Mouse (Mus musculus) gastrocnemius, adult 8-10 months (tissue): ENCODE measurements around the gene Ap1b1. TPM values are rescaled to one million over a fixed set of nuclear protein-coding genes. Genes with fewer than 3 reads are reported as not detected.
"Not testable (repeated sequence)": the region's sequence is repeated elsewhere in the genome, so short reads cannot be mapped to it uniquely, and the experiment has no call there.

Experiments used
- DNase-seq, 2 experiments: peaks; one replicate each; pipeline ENCODE4 v3.0.0; 2022; ENCODE audit warnings: low spot score in 2 of 2
- microRNA-seq: library from miRNA; unstranded; fragments of <30 nt; microRNA quantifications from one replicate; pipeline ENCODE4 v1.2.0, GENCODE M21; 2022
- total RNA-seq, 4 experiments: library from RNA; stranded (reverse); gene quantifications; 2 replicates each; pipeline ENCODE4 v1.2.4; 2022

Gene Ap1b1
- total RNA-seq, 4 experiments from 2014 or later = 33.1 to 38.3 (median 37.8) TPM

- no peak for DNase-seq
These were observed 74.3 kb downstream of the Ap1b1 start for GRCm38 (mm10) chr11:5060756-5061412.

GRCm38 (mm10) chr11:5061413-5062139 lies 75.0 kb downstream of the Ap1b1 start:
- DNase-seq = peak; percentile 90 to 91

GRCm38 (mm10) chr11:5062326-5062725 lies 75.7 kb downstream of the Ap1b1 start:
- no peak for DNase-seq

GRCm38 (mm10) chr11:5062860-5063505 lies 76.4 kb downstream of the Ap1b1 start:
- DNase-seq = no peak

GRCm38 (mm10) chr11:5063561-5064281 lies 77.1 kb downstream of the Ap1b1 start:
- no peak for DNase-seq

GRCm38 (mm10) chr11:5064282-5065055 lies 77.8 kb downstream of the Ap1b1 start:
- no peak for DNase-seq

- peak; percentile 85 to 86 for DNase-seq
These were observed 78.6 kb downstream of the Ap1b1 start, which contains the start of gene Gas2l1 for GRCm38 (mm10) chr11:5065056-5065821. TSS of gene Gas2l1 (minus strand) at chr11:5065327.

GRCm38 (mm10) chr11:5067063-5067462 lies 80.4 kb downstream of the Ap1b1 start:
- no peak for DNase-seq

GRCm38 (mm10) chr11:5068126-5068971 lies 81.7 kb downstream of the Ap1b1 start:
- no peak for DNase-seq

GRCm38 (mm10) chr11:5074882-5075281 lies 88.3 kb downstream of the Ap1b1 start:
- no peak for DNase-seq

- DNase-seq = no peak
These were observed 89.1 kb downstream of the Ap1b1 start for GRCm38 (mm10) chr11:5075760-5076159.

- not testable (repeated sequence) for DNase-seq
These were observed 90.2 kb downstream of the Ap1b1 start for GRCm38 (mm10) chr11:5076843-5077242.

GRCm38 (mm10) chr11:5089147-5089546 lies 102.5 kb downstream of the Ap1b1 start:
- DNase-seq = no peak

GRCm38 (mm10) chr11:5091706-5092105 lies 105.1 kb downstream of the Ap1b1 start:
- no peak for DNase-seq

Small RNAs within 50 kb of the gene (microRNA-seq; reads per million reads assigned to microRNA genes)
- not detected for gene Gm47296

Other genes with a start within 250 kb of the Ap1b1 start
- under 1 TPM in 2 of 4 experiments, not detected in 2; 0.10 to 0.12 TPM for gene Cabp7, start 240.0 kb upstream of the Ap1b1 start, total RNA-seq
- 10 to 100 TPM; 52.9 to 62.2 (median 56.1) TPM for gene Nf2, start 137.3 kb upstream of the Ap1b1 start, total RNA-seq
- gene Nipsnap1, start 112.9 kb upstream of the Ap1b1 start, total RNA-seq = 1 to 10 TPM in 1 of 4 experiments, under 1 TPM in 3; 0.29 to 1.1 (median 0.71) TPM
- 10 to 100 TPM; 14.0 to 16.3 (median 15.3) TPM for gene Thoc5, start 91.5 kb upstream of the Ap1b1 start, total RNA-seq
- not detected for gene Nefh, start 38.8 kb upstream of the Ap1b1 start, total RNA-seq
- gene Rasl10a, start 71.3 kb downstream of the Ap1b1 start, total RNA-seq = not detected
- 1 to 10 TPM; 2.4 to 3.8 (median 3.1) TPM for gene Gas2l1, start 78.5 kb downstream of the Ap1b1 start, total RNA-seq
- gene Rhbdd3, start 112.1 kb downstream of the Ap1b1 start, total RNA-seq = 10 to 100 TPM; 33.1 to 43.7 (median 34.2) TPM
- gene Ewsr1, start 112.4 kb downstream of the Ap1b1 start, total RNA-seq = 10 to 100 TPM; 55.1 to 68.1 (median 64.3) TPM
- gene Emid1, start 165.4 kb downstream of the Ap1b1 start, total RNA-seq = 1 to 10 TPM; 5.5 to 9.6 (median 8.4) TPM